Mouse (Mus musculus): ENCODE results near the gene Nek5.

- TF ChIP-seq MAFK (IDR thresholded peaks at IDR 0.05; ENCODE audit: insufficient read depth, low read depth, low read length), result no peak
- TF ChIP-seq ZNF384 (IDR thresholded peaks at IDR 0.05; ENCODE audit: low read depth, low read length), result no peak
- TF ChIP-seq CHD2 (IDR thresholded peaks at IDR 0.05; ENCODE audit: low read depth, low read length), result no peak
These were observed 81.1 kb downstream of the Nek5 start for GRCm38 (mm10) chr8:22043706-22044105.
